Mouse (Mus musculus) midbrain, postnatal 0 days (tissue): ENCODE measurements around the gene Sptlc2. TPM values are rescaled to one million over a fixed set of nuclear protein-coding genes. Genes with fewer than 3 reads are reported as not detected.

ENCODE experiments used
- ATAC-seq: fragments of 200-750 bp; cut with Nextera tagmentation; 2 replicates; pipeline ENCODE4 v1.8.0; 2017; ENCODE audit warnings: moderate number of reproducible peaks, mild to moderate bottlenecking, moderate TSS enrichment, moderate library complexity; ENCODE audit not compliant: low FRiP score
- DNase-seq: peaks from one replicate; pipeline ENCODE4 v3.0.0-alpha.2; 2015; ENCODE audit warnings: low spot score
- H3K27ac ChIP-seq: fragments of 300-500 bp; sonication (generic); 2 replicates; pipeline ENCODE4 v1.5.1; 2014; ENCODE audit warnings: low read depth, mild to moderate bottlenecking, low read length, mixed read lengths
- H3K27me3 ChIP-seq: fragments of 300-500 bp; sonication (generic); 2 replicates; pipeline ENCODE4 v1.6.1; 2014; ENCODE audit warnings: low read length, control low read depth, mixed read lengths; ENCODE audit not compliant: insufficient read depth
- H3K36me3 ChIP-seq: fragments of 300-500 bp; sonication (generic); 2 replicates; pipeline ENCODE4 v1.6.1; 2014; ENCODE audit warnings: low read length, control low read depth, mixed read lengths; ENCODE audit not compliant: insufficient read depth
- H3K4me1 ChIP-seq: fragments of 300-500 bp; sonication (generic); 2 replicates; pipeline ENCODE4 v1.6.1; 2014; ENCODE audit warnings: mild to moderate bottlenecking, control low read depth, antibody characterized with exemption, low read length, mixed read lengths; ENCODE audit not compliant: insufficient read depth
- H3K4me2 ChIP-seq: fragments of 300-500 bp; sonication (generic); 2 replicates; pipeline ENCODE4 v1.6.1; 2014; ENCODE audit warnings: low read depth, mild to moderate bottlenecking, low read length, mixed read lengths; ENCODE audit not compliant: poor library complexity, severe bottlenecking
- H3K4me3 ChIP-seq: fragments of 300-500 bp; sonication (generic); 2 replicates; pipeline ENCODE4 v1.5.1; 2014; ENCODE audit warnings: low read depth, mild to moderate bottlenecking, low read length, moderate library complexity
- H3K9ac ChIP-seq: fragments of 300-500 bp; sonication (generic); replicated peaks from 2 replicates; pipeline ENCODE4 v1.6.1; 2014; ENCODE audit warnings: mild to moderate bottlenecking, low read length, moderate library complexity, mixed read lengths; ENCODE audit not compliant: poor library complexity, severe bottlenecking
- H3K9me3 ChIP-seq: fragments of 300-500 bp; sonication (generic); 2 replicates; pipeline ENCODE4 v1.6.1; 2016; ENCODE audit warnings: low read length, control low read depth
- CTCF ChIP-seq: IDR thresholded peaks from 2 replicates; pipeline ENCODE4 v1.5.1; 2016; ENCODE audit warnings: antibody characterized with exemption, mild to moderate bottlenecking
- WGBS: fragments of 180-500 bp; shearing (Covaris S2); extraction: QIAGEN DNeasy Blood & Tissue Kit; methylation state at CpG from one replicate; pipeline ENCODE4 v1.1.7; 2014; 5-methylcytosine and 5-hydroxymethylcytosine counted together
- polyA plus RNA-seq: library from polyadenylated mRNA; unstranded; fragments of >200 nt; fragmentation: Nextera tagmentation; extraction: Ambion mirVana; gene quantifications from 2 replicates; pipeline ENCODE4 v1.2.1, GENCODE M21; 2015
- total RNA-seq: library from RNA; depleted of rRNA; stranded (reverse); fragments of >200 nt; gene quantifications from 2 replicates; pipeline ENCODE4 v1.2.3, GENCODE M21; 2014; rRNA removed

The Sptlc2 gene
- 41.5 and 49.8 TPM in 2 replicates for total RNA-seq
- polyA plus RNA-seq, result 86.6 and 99.6 TPM in 2 replicates

GRCm38 (mm10) chr12:87388122-87388774, at the start of gene Sptlc2:
TSS of gene Sptlc2 (minus strand) at chr12:87388355.
- H3K9me3 ChIP-seq, result no peaks in the 10 kb centered on the region
- H3K4me2 ChIP-seq, result peak within 1 kb of the TSS; percentile 84
- TF ChIP-seq CTCF, result peak; percentile 51
- no peaks in the 10 kb centered on the region for H3K36me3 ChIP-seq
- peak within 1 kb of the TSS; percentile 95 for H3K4me3 ChIP-seq
- H3K27ac ChIP-seq, result peak within 1 kb of the TSS; percentile 75
- peaks cover 11% of the 10 kb centered on the region; the same call in 1 of the 2 replicates for H3K4me1 ChIP-seq
- ATAC-seq (peak; percentile 99), DNase-seq (peak; percentile 100)
- H3K9ac ChIP-seq, result peak within 1 kb of the TSS; percentile 91
- WGBS, result under 1% methylated on average over 45 of the region's 45 CpGs
- H3K27me3 ChIP-seq, result no peaks in the 10 kb centered on the region

GRCm38 (mm10) chr12:87428885-87429284, 40.7 kb upstream of the Sptlc2 start:
- Histone ChIP-seq H3K27ac (no peak overlapping the region), H3K36me3 (peaks cover 63% of the 10 kb centered on the region), H3K4me1 (no peaks in the 10 kb centered on the region), H3K9ac (no peak overlapping the region), H3K9me3 (no peaks in the 10 kb centered on the region), H3K27me3 (no peaks in the 10 kb centered on the region), H3K4me3 (no peak overlapping the region), H3K4me2 (no peak overlapping the region)
- TF ChIP-seq CTCF, result no peak
- DNase-seq (no peak), ATAC-seq (no peak)
- WGBS, result 90% methylated on average over 8 of the region's 8 CpGs

GRCm38 (mm10) chr12:87428295-87428694, 40.1 kb upstream of the Sptlc2 start:
- H3K27me3 ChIP-seq, result no peaks in the 10 kb centered on the region
- ATAC-seq (no peak), DNase-seq (no peak)
- TF ChIP-seq CTCF, result no peak
- H3K36me3 ChIP-seq, result peaks cover 57% of the 10 kb centered on the region
- 83% methylated on average over 2 of the region's 2 CpGs for WGBS
- H3K4me3 ChIP-seq, result no peak overlapping the region
- no peak overlapping the region for H3K9ac ChIP-seq
- H3K27ac ChIP-seq, result no peak overlapping the region
- no peaks in the 10 kb centered on the region for H3K9me3 ChIP-seq
- H3K4me1 ChIP-seq, result no peaks in the 10 kb centered on the region
- H3K4me2 ChIP-seq, result no peak overlapping the region

GRCm38 (mm10) chr12:87426354-87427031, 38.3 kb upstream of the Sptlc2 start:
- WGBS, result 90% methylated on average over 5 of the region's 5 CpGs
- Histone ChIP-seq H3K27ac (no peak overlapping the region), H3K27me3 (no peaks in the 10 kb centered on the region), H3K4me1 (no peaks in the 10 kb centered on the region), H3K9me3 (no peaks in the 10 kb centered on the region), H3K4me2 (no peak overlapping the region), H3K36me3 (peaks cover 42% of the 10 kb centered on the region), H3K4me3 (no peak overlapping the region), H3K9ac (no peak overlapping the region)
- no peak for ATAC-seq
- no peak for DNase-seq
- no peak for TF ChIP-seq CTCF

- Histone ChIP-seq H3K36me3 (peaks cover 29% of the 10 kb centered on the region), H3K4me3 (no peak overlapping the region), H3K4me1 (0 out of 2 replicates have a peak, but pooled peaks cover 2% of the 10 kb centered on the region), H3K27ac (no peak overlapping the region), H3K9ac (no peak overlapping the region), H3K9me3 (no peaks in the 10 kb centered on the region), H3K4me2 (no peak overlapping the region), H3K27me3 (no peaks in the 10 kb centered on the region)
- ATAC-seq (no peak), DNase-seq (no peak)
- WGBS, result 17% methylated on average over 3 of the region's 3 CpGs
- no peak for TF ChIP-seq CTCF
Observed at GRCm38 (mm10) chr12:87424516-87424915, 36.4 kb upstream of the Sptlc2 start.

- Histone ChIP-seq H3K36me3 (peaks cover 21% of the 10 kb centered on the region), H3K4me2 (no peak overlapping the region), H3K4me3 (no peak overlapping the region), H3K4me1 (peaks cover 6% of the 10 kb centered on the region; the same call in 1 of the 2 replicates), H3K27me3 (no peaks in the 10 kb centered on the region), H3K9ac (no peak overlapping the region), H3K27ac (no peak overlapping the region), H3K9me3 (no peaks in the 10 kb centered on the region)
- no peak for TF ChIP-seq CTCF
- 16% methylated on average over 1 of the region's 1 CpGs for WGBS
- ATAC-seq (no peak), DNase-seq (no peak)
Observed at GRCm38 (mm10) chr12:87423700-87424099, 35.5 kb upstream of the Sptlc2 start.
